Mouse (Mus musculus) naive thymus-derived CD4-positive, alpha-beta T cell, adult 2 months (primary cell): Measurements from ENCODE around the gene Zfp965.
"Not testable (repeated sequence)": the region's sequence is repeated elsewhere in the genome, so short reads cannot be mapped to it uniquely, and the experiment has no call there.

Experiments
- DNase-seq: peaks from one replicate; pipeline ENCODE4 v3.0.0-alpha.2; 2011; ENCODE audit warnings: low read depth

The Zfp965 gene

DNA sequence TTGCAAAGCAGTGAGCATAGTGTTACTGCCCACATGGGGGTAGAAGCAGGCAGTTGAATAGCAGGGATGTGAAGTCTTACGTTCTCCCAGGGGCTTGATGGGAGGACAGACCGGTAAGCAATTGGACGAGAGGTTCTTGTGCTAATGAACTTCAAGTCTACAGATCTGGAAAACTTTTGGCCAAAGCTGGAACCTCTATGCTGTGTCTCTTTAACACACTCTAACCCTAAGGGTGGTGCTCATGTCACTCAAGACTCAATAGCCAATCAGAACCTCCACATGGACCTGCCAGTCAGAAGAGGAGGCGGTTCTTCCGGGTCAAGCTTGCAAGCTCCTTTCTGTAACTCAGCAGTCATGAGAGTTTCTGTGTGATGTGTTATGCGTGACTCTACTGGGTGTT is at the start of gene Zfp965:
Gene Zfp965, plus strand, starts transcription at position 301 of the 400 bp plus-strand sequence.
- not testable (repeated sequence) for DNase-seq

DNA sequence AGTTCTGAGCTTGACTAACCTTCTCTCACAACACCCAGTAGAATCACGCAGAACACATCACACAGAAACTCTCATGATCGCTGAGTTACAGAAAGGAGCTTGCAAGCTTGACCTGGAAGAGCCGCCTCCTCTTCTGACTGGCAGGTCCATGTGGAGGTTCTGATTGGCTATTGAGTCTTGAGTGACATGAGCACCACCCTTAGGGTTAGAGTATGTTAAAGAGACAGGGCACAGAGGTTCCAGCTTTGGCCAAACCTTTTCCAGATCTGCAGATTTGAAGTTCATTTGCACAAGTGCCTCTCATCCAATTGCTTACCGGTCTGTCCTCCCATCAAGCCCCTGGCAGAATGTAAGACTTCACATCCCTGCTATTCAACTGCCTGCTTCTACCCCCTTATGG is 34.1 kb upstream of the Zfp965 start, which contains the start of gene Gm4724:
Gene Gm4724, minus strand, starts transcription at position 101 of the 400 bp plus-strand sequence.
- not testable (repeated sequence) for DNase-seq
